Mouse (Mus musculus) embryonic facial prominence, embryonic 14.5 days (tissue): ENCODE data around the gene R3hdm2. TPM values are rescaled to one million over a fixed set of nuclear protein-coding genes. Genes with fewer than 3 reads are reported as not detected.

Experiments used
- ATAC-seq: fragments of 200-750 bp; cut with Nextera tagmentation; 2 replicates; pipeline ENCODE4 v1.8.0; 2017; ENCODE audit warnings: low read depth, moderate number of reproducible peaks, moderate TSS enrichment
- DNase-seq: peaks from one replicate; pipeline ENCODE4 v3.0.0-alpha.2; 2015; ENCODE audit warnings: low spot score
- H3K27ac ChIP-seq: fragments of 300-500 bp; sonication (generic); replicated peaks from 2 replicates; pipeline ENCODE4 v1.5.1; 2014; ENCODE audit warnings: low read depth, mild to moderate bottlenecking, low read length, moderate library complexity
- H3K27me3 ChIP-seq: fragments of 300-500 bp; sonication (generic); replicated peaks from 2 replicates; pipeline ENCODE4 v1.6.1; 2014; ENCODE audit warnings: low read length; ENCODE audit not compliant: control insufficient read depth, insufficient read depth
- H3K36me3 ChIP-seq: fragments of 300-500 bp; sonication (generic); 2 replicates; pipeline ENCODE4 v1.6.1; 2014; ENCODE audit warnings: low read length, mixed read lengths; ENCODE audit not compliant: control insufficient read depth, insufficient read depth
- H3K4me1 ChIP-seq: fragments of 300-500 bp; sonication (generic); 2 replicates; pipeline ENCODE4 v1.6.1; 2014; ENCODE audit warnings: antibody characterized with exemption, low read length; ENCODE audit not compliant: control insufficient read depth, insufficient read depth
- H3K4me2 ChIP-seq: fragments of 300-500 bp; sonication (generic); 2 replicates; pipeline ENCODE4 v1.6.1; 2014; ENCODE audit warnings: low read depth, mild to moderate bottlenecking, low read length, moderate library complexity, mixed read lengths
- H3K4me3 ChIP-seq: fragments of 300-500 bp; sonication (generic); 2 replicates; pipeline ENCODE4 v1.5.1; 2014; ENCODE audit warnings: low read depth, mild to moderate bottlenecking, low read length
- H3K9ac ChIP-seq: fragments of 300-500 bp; sonication (generic); 2 replicates; pipeline ENCODE4 v1.6.1; 2014; ENCODE audit warnings: low read depth, mild to moderate bottlenecking, low read length, moderate library complexity, mixed read lengths
- H3K9me3 ChIP-seq: fragments of 300-500 bp; sonication (generic); 2 replicates; pipeline ENCODE4 v1.6.1; 2016; ENCODE audit warnings: low read length; ENCODE audit not compliant: control insufficient read depth
- WGBS: fragments of 180-500 bp; shearing (Covaris S2); extraction: QIAGEN DNeasy Blood & Tissue Kit; methylation state at CpG from one replicate; pipeline ENCODE4 v1.1.7; 2014; 5-methylcytosine and 5-hydroxymethylcytosine counted together
- polyA plus RNA-seq: library from polyadenylated mRNA; unstranded; fragments of >200 nt; fragmentation: Nextera tagmentation; extraction: Ambion mirVana; gene quantifications from 2 replicates; pipeline ENCODE4 v1.2.1, GENCODE M21; 2014

R3hdm2 gene
- polyA plus RNA-seq, 1 experiment from 2014 or later = 29.8 TPM

GRCm38 (mm10) chr10:127351285-127351595 is 28.9 kb upstream of the R3hdm2 start:
- H3K4me1 ChIP-seq = peaks cover 6% of the 10 kb centered on the region; the same call in 1 of the 2 replicates
- DNase-seq (no peak), ATAC-seq (no peak)
- H3K27ac ChIP-seq = no peak overlapping the region
- H3K4me2 ChIP-seq = peak overlapping the region; percentile 55; the same call in 1 of the 2 replicates
- peak overlapping the region; percentile 31; the same call in 1 of the 2 replicates for H3K4me3 ChIP-seq
- H3K36me3 ChIP-seq = no peaks in the 10 kb centered on the region
- H3K27me3 ChIP-seq = no peaks in the 10 kb centered on the region
- WGBS = 87% methylated on average over 8 of the region's 8 CpGs
- H3K9ac ChIP-seq = peak overlapping the region; percentile 55
- H3K9me3 ChIP-seq = no peaks in the 10 kb centered on the region

DNA sequence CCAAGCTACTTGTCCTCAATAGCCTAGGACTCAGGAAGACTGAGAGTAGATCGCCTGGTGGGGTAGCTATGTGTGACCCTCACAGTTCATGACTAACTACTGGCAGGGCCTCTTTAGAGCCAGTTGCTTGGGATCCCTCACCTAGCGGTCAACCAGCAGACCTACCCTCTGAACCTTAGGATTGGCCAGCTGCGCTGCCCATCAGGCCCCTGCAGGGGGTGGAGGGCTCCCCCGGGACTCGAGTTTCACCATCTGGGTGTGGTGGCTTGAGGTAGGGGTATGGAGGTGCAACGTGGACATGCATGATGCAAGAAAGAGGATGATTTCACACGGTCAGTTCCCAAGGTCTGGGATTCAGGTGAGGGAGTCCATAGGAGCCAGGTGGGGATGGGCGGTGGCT is 28.4 kb upstream of the R3hdm2 start:
- ATAC-seq = no peak

GRCm38 (mm10) chr10:127352187-127352586 is 27.9 kb upstream of the R3hdm2 start:
- no peaks in the 10 kb centered on the region for H3K36me3 ChIP-seq
- DNase-seq (no peak), ATAC-seq (no peak)
- H3K9ac ChIP-seq = no peak overlapping the region
- WGBS = 84% methylated on average over 9 of the region's 9 CpGs
- no peaks in the 10 kb centered on the region for H3K27me3 ChIP-seq
- peaks cover 6% of the 10 kb centered on the region; the same call in 1 of the 2 replicates for H3K4me1 ChIP-seq
- no peak overlapping the region for H3K4me3 ChIP-seq
- H3K9me3 ChIP-seq = no peaks in the 10 kb centered on the region
- H3K27ac ChIP-seq = no peak overlapping the region
- no peak overlapping the region for H3K4me2 ChIP-seq

More for the DNA sequence above, 28.4 kb upstream of the R3hdm2 start:
- DNase-seq = no peak
- no peak overlapping the region for H3K9ac ChIP-seq
- H3K27ac ChIP-seq = no peak overlapping the region
- no peaks in the 10 kb centered on the region for H3K9me3 ChIP-seq
- no peak overlapping the region for H3K4me3 ChIP-seq
- no peaks in the 10 kb centered on the region for H3K27me3 ChIP-seq
- H3K36me3 ChIP-seq = no peaks in the 10 kb centered on the region
- no peak overlapping the region for H3K4me2 ChIP-seq
- H3K4me1 ChIP-seq = peaks cover 6% of the 10 kb centered on the region; the same call in 1 of the 2 replicates
- 67% methylated on average over 8 of the region's 8 CpGs for WGBS

- H3K4me3 ChIP-seq = no peak overlapping the region
- WGBS = 86% methylated on average over 11 of the region's 11 CpGs
- no peaks in the 10 kb centered on the region for H3K36me3 ChIP-seq
- no peaks in the 10 kb centered on the region for H3K27me3 ChIP-seq
- H3K4me1 ChIP-seq = peaks cover 6% of the 10 kb centered on the region; the same call in 1 of the 2 replicates
- no peaks in the 10 kb centered on the region for H3K9me3 ChIP-seq
- DNase-seq = no peak
- no peak overlapping the region for H3K9ac ChIP-seq
- H3K27ac ChIP-seq = no peak overlapping the region
- H3K4me2 ChIP-seq = no peak overlapping the region
- ATAC-seq = no peak
Observed at GRCm38 (mm10) chr10:127352766-127353165, 27.4 kb upstream of the R3hdm2 start.

DNA sequence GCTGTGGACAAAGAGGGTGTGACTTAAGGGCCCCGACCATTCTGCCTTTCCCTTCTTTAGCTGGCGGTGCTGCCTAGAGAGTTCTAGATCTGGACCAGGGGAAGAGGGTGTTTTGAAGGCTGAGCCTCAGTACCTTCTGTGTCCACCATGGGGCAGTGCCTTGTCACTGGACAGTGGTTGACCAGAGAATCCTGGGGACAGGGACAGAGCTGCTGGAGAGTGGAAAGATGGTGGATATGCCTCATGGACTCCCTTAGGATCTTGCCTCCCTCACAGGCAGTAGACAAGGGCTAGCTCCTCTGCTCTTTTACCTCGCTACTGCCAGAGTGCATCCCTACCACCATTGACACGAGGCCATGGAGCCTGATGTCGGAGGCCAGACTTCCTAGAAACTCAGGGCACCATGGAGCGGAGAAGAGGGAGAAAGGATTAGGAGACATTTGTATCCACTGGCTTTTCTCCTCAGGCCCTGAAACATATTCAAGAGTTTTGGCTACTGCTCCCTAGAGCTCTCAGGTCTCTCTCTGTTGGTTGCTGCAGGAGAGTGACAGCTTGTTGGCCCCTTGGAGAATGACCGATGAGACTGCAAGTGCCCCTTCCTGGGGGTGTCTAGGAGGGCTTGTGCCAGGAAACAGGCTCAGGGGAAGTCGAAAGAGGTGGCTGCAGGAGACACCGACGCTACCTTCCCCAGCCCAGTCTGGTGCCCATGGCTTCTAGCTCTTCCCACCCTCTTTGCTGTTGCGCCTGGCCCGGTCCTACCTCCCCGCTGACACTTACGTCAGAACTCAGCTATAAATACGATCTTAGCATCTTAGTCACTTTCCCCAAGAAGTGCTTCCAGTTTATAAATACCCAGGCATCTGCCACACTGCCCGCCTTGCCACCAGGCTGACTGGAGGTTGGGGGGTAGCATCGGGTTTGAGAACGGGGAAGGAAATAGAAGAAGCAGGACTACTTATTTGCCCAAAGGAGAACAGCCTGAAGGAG is 25.9 kb upstream of the R3hdm2 start, which contains the start of gene Inhbe:
TSS of gene Inhbe (minus strand) at position 503 of the 987 bp plus-strand sequence.
- ATAC-seq = no peak
- peaks cover 6% of the 10 kb centered on the region; the same call in 1 of the 2 replicates for H3K4me1 ChIP-seq

GRCm38 (mm10) chr10:127355336-127355735 is 24.8 kb upstream of the R3hdm2 start:
- DNase-seq (no peak), ATAC-seq (no peak)
- Histone ChIP-seq H3K4me2 (no peak overlapping the region), H3K4me3 (no peak overlapping the region), H3K9me3 (no peaks in the 10 kb centered on the region), H3K4me1 (peaks cover 5% of the 10 kb centered on the region; the same call in 1 of the 2 replicates), H3K36me3 (no peaks in the 10 kb centered on the region), H3K9ac (no peak overlapping the region), H3K27ac (no peak overlapping the region), H3K27me3 (no peaks in the 10 kb centered on the region)
- WGBS = 55% methylated on average over 10 of the region's 10 CpGs

More for the DNA sequence above, 25.9 kb upstream of the R3hdm2 start, which contains the start of gene Inhbe:
- DNase-seq = no peak
- Histone ChIP-seq H3K4me3 (no peak within 1 kb of the TSS), H3K27me3 (no peaks in the 10 kb centered on the region), H3K36me3 (no peaks in the 10 kb centered on the region), H3K4me2 (no peak within 1 kb of the TSS), H3K9ac (no peak within 1 kb of the TSS), H3K9me3 (no peaks in the 10 kb centered on the region), H3K27ac (no peak within 1 kb of the TSS)
- WGBS = 84% methylated on average over 18 of the region's 18 CpGs

- ATAC-seq (no peak), DNase-seq (no peak)
- Histone ChIP-seq H3K4me3 (no peak overlapping the region), H3K27ac (no peak overlapping the region), H3K9ac (no peak overlapping the region), H3K4me2 (no peak overlapping the region), H3K9me3 (no peaks in the 10 kb centered on the region), H3K4me1 (no peaks in the 10 kb centered on the region), H3K27me3 (no peaks in the 10 kb centered on the region), H3K36me3 (no peaks in the 10 kb centered on the region)
- 80% methylated on average over 3 of the region's 3 CpGs for WGBS
Observed at GRCm38 (mm10) chr10:127360714-127361113, 19.4 kb upstream of the R3hdm2 start.

- H3K4me2 ChIP-seq = no peak overlapping the region
- H3K9me3 ChIP-seq = no peaks in the 10 kb centered on the region
- no peaks in the 10 kb centered on the region for H3K4me1 ChIP-seq
- 70% methylated on average over 5 of the region's 5 CpGs for WGBS
- H3K27ac ChIP-seq = no peak overlapping the region
- H3K4me3 ChIP-seq = no peak overlapping the region
- ATAC-seq = no peak
- no peaks in the 10 kb centered on the region for H3K36me3 ChIP-seq
- no peak overlapping the region for H3K9ac ChIP-seq
- DNase-seq = no peak
- no peaks in the 10 kb centered on the region for H3K27me3 ChIP-seq
Observed at GRCm38 (mm10) chr10:127367116-127367515, 13.0 kb upstream of the R3hdm2 start.
